Mouse (Mus musculus) MEL (cell line): Measurements from ENCODE around the gene Txnrd1. TPM values are rescaled to one million over a fixed set of nuclear protein-coding genes. Genes with fewer than 3 reads are reported as not detected.

Source experiments
- DNase-seq: peaks from one replicate; pipeline ENCODE4 v3.0.0; 2011; ENCODE audit warnings: low read depth, low spot score
- H3K27ac ChIP-seq: 2 replicates; pipeline ENCODE4 v1.5.1; 2012; ENCODE audit warnings: low read depth, mild to moderate bottlenecking, control low read depth, low read length, moderate library complexity; ENCODE audit not compliant: control insufficient read depth
- H3K27me3 ChIP-seq, 2 experiments: fragments of 150-350 bp in 1 of 2; sonication (generic) in 1 of 2; 2 replicates each; pipeline ENCODE4 v1.6.1; 2012; ENCODE audit warnings: low read length in 2 of 2, mild to moderate bottlenecking in 2 of 2, improper control_type of control experiment in 1 of 2, moderate library complexity in 1 of 2; ENCODE audit not compliant: insufficient read depth in 2 of 2, control insufficient read depth in 1 of 2
- H3K36me3 ChIP-seq, 2 experiments: 2 replicates each; pipeline ENCODE4 v1.6.1; 2012 to 2014; ENCODE audit warnings: low read length in 2 of 2, improper control_type of control experiment in 1 of 2, inconsistent platforms in 1 of 2, mild to moderate bottlenecking in 1 of 2; ENCODE audit not compliant: insufficient read depth in 2 of 2, control insufficient read depth in 1 of 2
- H3K4me1 ChIP-seq, 2 experiments: fragments of 150-350 bp in 1 of 2; sonication (generic) in 1 of 2; 2 replicates each; pipeline ENCODE4 v1.6.1; 2012; ENCODE audit warnings: low read length in 2 of 2, improper control_type of control experiment in 1 of 2, mild to moderate bottlenecking in 1 of 2; ENCODE audit not compliant: insufficient read depth in 2 of 2, control insufficient read depth in 1 of 2
- H3K4me3 ChIP-seq, 2 experiments: fragments of 150-350 bp in 1 of 2; sonication (generic) in 1 of 2; 2 replicates each; pipeline ENCODE4 v1.5.1; 2012; ENCODE audit warnings: low read depth in 2 of 2, low read length in 2 of 2, mild to moderate bottlenecking in 2 of 2, moderate library complexity in 2 of 2, control low read depth in 1 of 2, improper control_type of control experiment in 1 of 2; ENCODE audit not compliant: control insufficient read depth in 1 of 2, insufficient read depth in 1 of 2
- H3K79me2 ChIP-seq: 2 replicates; pipeline ENCODE4 v1.6.1; 2012; ENCODE audit warnings: mild to moderate bottlenecking, low read length, moderate library complexity; ENCODE audit not compliant: control insufficient read depth, poor library complexity, insufficient read depth
- H3K9ac ChIP-seq: 2 replicates; pipeline ENCODE4 v1.6.1; 2012; ENCODE audit warnings: low read depth, mild to moderate bottlenecking, control low read depth, low read length, moderate library complexity; ENCODE audit not compliant: control insufficient read depth, poor library complexity, severe bottlenecking
- H3K9me3 ChIP-seq: fragments of 150-350 bp; sonication (generic); replicated peaks from 2 replicates; pipeline ENCODE4 v1.6.1; 2012; ENCODE audit warnings: mild to moderate bottlenecking, low read length, improper control_type of control experiment, moderate library complexity; ENCODE audit not compliant: insufficient read depth
- ETS1 ChIP-seq: IDR thresholded peaks from 2 replicates; pipeline ENCODE4 v1.6.1; 2012; ENCODE audit warnings: low read depth, mild to moderate bottlenecking, inconsistent platforms, low read length, improper control_type of control experiment, moderate library complexity
- JUND ChIP-seq: IDR thresholded peaks from 2 replicates; pipeline ENCODE4 v1.6.1; 2011; ENCODE audit warnings: low read depth, mild to moderate bottlenecking, improper control_type of control experiment, low read length
- MAX ChIP-seq: IDR thresholded peaks from 2 replicates; pipeline ENCODE4 v1.6.1; 2011; ENCODE audit warnings: low read length, improper control_type of control experiment
- MAZ ChIP-seq: IDR thresholded peaks from 2 replicates; pipeline ENCODE4 v1.6.1; 2012; ENCODE audit warnings: low read depth, mild to moderate bottlenecking, inconsistent platforms, low read length, improper control_type of control experiment
- POLR2A ChIP-seq, 2 experiments: IDR thresholded peaks; 2 replicates each; pipeline ENCODE4 v1.6.1; 2011 to 2012; ENCODE audit warnings: low read length in 2 of 2, mild to moderate bottlenecking in 2 of 2, control low read depth in 1 of 2, improper control_type of control experiment in 1 of 2, low read depth in 1 of 2, moderate library complexity in 1 of 2; ENCODE audit not compliant: control insufficient read depth in 1 of 2, insufficient read depth in 1 of 2, poor library complexity in 1 of 2
- POLR2AphosphoS2 ChIP-seq: IDR thresholded peaks from 2 replicates; pipeline ENCODE4 v1.6.1; 2011; ENCODE audit warnings: low read length, improper control_type of control experiment
- RCOR1 ChIP-seq: IDR thresholded peaks from 2 replicates; pipeline ENCODE4 v1.6.1; 2012; ENCODE audit warnings: low read depth, mild to moderate bottlenecking, inconsistent platforms, low read length, improper control_type of control experiment
- TAL1 ChIP-seq: IDR thresholded peaks from 2 replicates; pipeline ENCODE4 v1.6.1; 2012; ENCODE audit warnings: mild to moderate bottlenecking, inconsistent platforms, low read length, moderate library complexity, mixed read lengths
- TBP ChIP-seq: IDR thresholded peaks from 2 replicates; pipeline ENCODE4 v1.8.0; 2011; ENCODE audit warnings: low read depth, low read length, improper control_type of control experiment
- TCF12 ChIP-seq: IDR thresholded peaks from 2 replicates; pipeline ENCODE4 v1.6.1; 2014; ENCODE audit warnings: low read depth, mild to moderate bottlenecking, inconsistent platforms, low read length, improper control_type of control experiment, moderate library complexity
- UBTF ChIP-seq: IDR thresholded peaks from 2 replicates; pipeline ENCODE4 v1.6.1; 2012; ENCODE audit warnings: low read depth, mild to moderate bottlenecking, inconsistent platforms, low read length, improper control_type of control experiment, moderate library complexity, borderline replicate concordance; ENCODE audit not compliant: insufficient read depth
- USF1 ChIP-seq: IDR thresholded peaks from 2 replicates; pipeline ENCODE4 v1.6.1; 2014; ENCODE audit warnings: low read depth, mild to moderate bottlenecking, inconsistent platforms, low read length, improper control_type of control experiment, moderate library complexity
- ZMIZ1 ChIP-seq: IDR thresholded peaks from 2 replicates; pipeline ENCODE4 v1.6.1; 2012; ENCODE audit warnings: low read depth, mild to moderate bottlenecking, inconsistent platforms, low read length, improper control_type of control experiment, moderate library complexity
- ZNF384 ChIP-seq: IDR thresholded peaks from 2 replicates; pipeline ENCODE4 v1.6.1; 2012; ENCODE audit warnings: low read depth, mild to moderate bottlenecking, inconsistent platforms, low read length, improper control_type of control experiment
- polyA plus RNA-seq, 2 experiments: library from polyadenylated mRNA; stranded (reverse) in 1 of 2; unstranded in 1 of 2; fragments of >175 nt in 1 of 2; fragments of >200 nt in 1 of 2; gene quantifications; 2 replicates each; pipeline versions ENCODE4 v1.2.1 to v1.2.4; 2012; ENCODE audit warnings: low replicate concordance in 2 of 2, low read depth in 1 of 2; ENCODE audit not compliant: insufficient read length in 2 of 2, insufficient read depth in 1 of 2, missing spikeins in 1 of 2
- total RNA-seq: library from RNA; depleted of rRNA; stranded (reverse); fragments of 300-350 nt; gene quantifications from 2 replicates; pipeline ENCODE4 v1.2.3, GENCODE M21; 2012

Txnrd1 gene
- total and polyA plus RNA-seq, 3 experiments = 91.6 to 127 TPM; not detected in 1

- Histone ChIP-seq H3K9ac (no peak overlapping the region), H3K4me3 (no peak overlapping the region), H3K79me2 (no peaks in the 10 kb centered on the region), H3K4me1 (no peaks in the 10 kb centered on the region), H3K27ac (no peak overlapping the region), H3K27me3 (no peaks in the 10 kb centered on the region), H3K9me3 (no peaks in the 10 kb centered on the region), H3K36me3 (no peaks in the 10 kb centered on the region)
- no peak for TF ChIP-seq UBTF
- no peak for DNase-seq
Measured at GRCm38 (mm10) chr10:82850354-82850752, 16.6 kb downstream of the Txnrd1 start.

- no peak for DNase-seq
- H3K79me2 ChIP-seq = no peaks in the 10 kb centered on the region
- no peak overlapping the region for H3K9ac ChIP-seq
- no peak overlapping the region for H3K27ac ChIP-seq
- no peaks in the 10 kb centered on the region for H3K4me1 ChIP-seq
- H3K9me3 ChIP-seq = no peaks in the 10 kb centered on the region
- TF ChIP-seq JUND (no peak), TBP (no peak), ETS1 (no peak), ZMIZ1 (no peak), TAL1 (no peak), MAZ (no peak), USF1 (no peak)
- H3K27me3 ChIP-seq = no peaks in the 10 kb centered on the region
- no peaks in the 10 kb centered on the region for H3K36me3 ChIP-seq
- H3K4me3 ChIP-seq = no peak overlapping the region
Measured at GRCm38 (mm10) chr10:82851751-82852150, 18.0 kb downstream of the Txnrd1 start.

GRCm38 (mm10) chr10:82858032-82858680, 24.4 kb downstream of the Txnrd1 start:
- Histone ChIP-seq H3K9ac (peak overlapping the region; percentile 83), H3K79me2 (peaks cover 34% of the 10 kb centered on the region), H3K36me3 (peaks cover 0 to 25% of the 10 kb centered on the region in 2 experiments; a peak in 3 of 4 replicates), H3K27me3 (no peaks in the 10 kb centered on the region)
- DNase-seq = no peak
- TF ChIP-seq POLR2A (IDR thresholded peaks at IDR 0.05; ENCODE audit: control insufficient read depth in 1 of 2, insufficient read depth in 1 of 2, low read depth in 1 of 2, low read length in 2 of 2, poor library complexity in 1 of 2) (no peak), TCF12 (no peak), RCOR1 (no peak), POLR2AphosphoS2 (no peak), ZNF384 (peak; percentile 55), JUND (no peak), MAX (no peak), TAL1 (no peak)
- TF ChIP-seq, all 39 proteins: peak for 1
- Histone ChIP-seq H3K4me3 (peak overlapping the region; percentile 64 to 99), H3K4me1 (peaks cover 2 to 24% of the 10 kb centered on the region in 2 experiments; a peak in 3 of 4 replicates), H3K27ac (peak overlapping the region; percentile 77), H3K9me3 (no peaks in the 10 kb centered on the region)
